Mouse (Mus musculus) forelimb bud, embryonic 11.5 days (tissue): ENCODE results near the gene Mmab.

Source experiments
- DNase-seq: peaks from one replicate; pipeline ENCODE4 v3.0.0-alpha.2; 2012; ENCODE audit warnings: low read depth, low spot score

The Mmab gene

DNA sequence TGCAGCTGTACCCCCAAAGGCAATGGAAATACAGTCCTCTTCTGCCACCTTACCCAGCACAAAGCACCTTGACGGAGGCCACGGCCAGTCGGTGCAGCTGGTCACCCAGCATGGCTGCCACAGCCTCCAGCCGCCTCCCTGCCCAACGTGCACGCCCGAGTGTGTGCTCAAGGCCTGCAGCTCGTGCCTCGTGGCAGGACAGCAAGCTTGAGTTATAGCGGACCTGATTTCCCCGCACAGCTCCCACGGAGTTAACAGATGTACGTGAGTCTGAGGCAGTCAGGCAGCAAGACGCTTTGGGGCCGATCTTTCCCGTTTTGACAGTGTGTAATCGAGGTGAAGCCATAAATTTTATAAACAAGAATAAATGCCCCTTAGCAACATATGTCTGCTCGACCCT lies 15.2 kb downstream of the Mmab start:
- DNase-seq, result no peak

DNA sequence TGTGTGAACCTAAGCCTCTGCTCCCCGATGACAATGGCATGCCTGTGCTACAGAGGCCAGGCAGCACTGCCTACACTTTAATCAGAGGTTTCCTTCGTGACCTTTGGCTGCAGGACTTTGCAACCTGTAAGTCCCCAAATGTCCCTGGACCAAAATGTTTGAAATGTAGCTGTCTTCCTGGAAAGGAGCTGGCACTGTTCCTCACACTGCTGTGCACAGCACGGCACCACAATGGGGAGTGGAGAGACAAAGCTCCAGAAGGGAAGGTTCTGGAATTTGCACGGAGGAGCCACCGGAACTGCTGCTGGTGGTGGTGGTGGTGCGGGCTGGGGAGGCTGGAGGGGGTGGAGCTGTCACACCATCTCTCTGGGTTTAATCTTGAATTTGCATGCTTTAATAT lies 17.1 kb downstream of the Mmab start:
- DNase-seq, result no peak

DNA sequence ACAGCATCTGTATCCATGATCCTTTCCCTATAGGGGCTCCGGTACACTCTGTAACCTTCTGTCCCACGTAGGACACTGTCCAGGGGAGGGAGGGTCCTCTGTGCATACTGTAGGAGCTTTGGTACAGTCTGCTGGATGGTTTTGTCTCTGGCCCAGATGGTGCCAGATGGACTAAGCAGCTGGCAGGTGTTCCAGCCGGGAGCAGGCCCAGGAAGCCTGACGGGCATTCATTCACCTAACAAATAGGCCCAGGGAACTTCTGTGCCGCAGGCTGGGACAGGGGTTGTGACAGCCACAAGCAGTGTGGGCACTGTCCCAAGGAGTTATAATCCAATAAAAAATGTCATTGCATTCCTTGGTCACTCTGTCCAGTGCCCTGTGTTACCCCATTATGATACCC lies 19.9 kb downstream of the Mmab start:
- DNase-seq, result no peak

DNA sequence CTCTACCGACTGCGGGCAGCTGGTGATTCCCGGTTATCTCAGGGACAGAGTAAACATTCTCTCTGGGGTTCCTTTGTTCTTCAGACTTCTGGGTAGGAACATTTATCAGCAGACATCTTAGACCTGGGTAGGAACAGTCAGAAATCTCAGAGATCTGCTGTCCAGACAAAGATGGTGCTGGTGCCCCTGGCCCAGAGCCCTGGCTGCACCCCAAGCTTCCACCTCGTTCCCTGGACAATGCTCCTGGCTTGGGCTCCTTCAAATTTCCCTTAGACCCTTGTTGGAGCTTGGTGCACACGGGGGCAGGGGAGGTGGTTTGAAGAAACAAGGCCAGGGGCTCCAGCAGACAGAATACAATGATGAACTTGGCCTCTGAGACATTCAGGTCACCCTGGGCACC lies 21.3 kb downstream of the Mmab start:
- DNase-seq, result no peak

DNA sequence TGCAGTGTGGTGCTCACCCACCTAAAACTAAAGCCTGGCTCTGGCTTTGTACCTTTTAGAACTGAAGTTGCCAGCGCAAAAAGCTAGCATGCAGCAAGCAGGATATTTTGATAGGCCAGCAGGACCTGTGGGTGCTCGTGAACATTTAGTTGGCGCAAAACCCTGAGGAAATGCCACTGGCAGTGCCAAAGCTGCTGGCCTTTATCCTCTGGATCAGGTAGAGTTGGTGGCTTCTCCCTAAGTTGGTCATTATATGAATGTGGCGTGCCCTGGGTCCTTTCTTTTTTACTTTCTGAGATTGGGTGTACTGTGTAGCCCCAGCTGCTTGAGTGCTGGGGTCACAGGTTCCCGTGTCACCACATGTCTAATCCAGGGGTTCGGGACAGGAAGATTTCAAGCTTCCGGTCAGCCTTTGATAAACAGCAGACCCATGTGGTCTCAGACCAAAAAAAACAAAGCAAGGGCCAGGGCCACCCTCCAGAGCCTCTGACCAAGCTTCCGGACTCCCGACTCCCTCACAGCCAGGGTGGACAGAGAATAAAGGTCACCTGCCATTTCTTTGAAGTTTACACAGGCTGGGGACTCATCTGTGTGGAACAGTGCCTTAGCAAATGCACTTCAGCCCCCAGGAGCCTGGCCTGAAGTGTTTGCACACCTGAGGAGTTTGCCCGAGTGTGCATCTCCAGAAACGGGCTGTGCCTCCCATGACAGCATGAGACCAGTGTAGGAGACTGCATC lies 22.1 kb downstream of the Mmab start:
- DNase-seq, result no peak

DNA sequence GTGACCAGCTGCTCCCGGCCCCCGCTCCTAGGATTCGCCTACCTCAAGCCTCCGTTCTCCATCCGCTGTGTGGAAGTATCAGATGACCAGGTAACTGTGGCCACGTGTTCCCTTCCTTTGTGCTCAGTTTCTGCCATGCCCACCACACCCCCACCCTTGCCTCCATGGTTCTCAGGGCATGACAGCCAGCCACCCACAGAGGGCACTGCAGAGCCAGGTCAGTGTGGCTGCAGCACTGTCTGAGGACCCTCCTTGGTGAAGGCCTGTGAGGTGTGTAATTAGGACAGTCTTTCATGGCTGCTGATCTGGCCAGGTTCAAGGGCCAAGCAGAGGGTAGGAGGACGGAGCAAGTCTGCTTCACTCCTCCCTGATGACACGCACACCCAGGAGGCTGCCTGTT lies 25.3 kb downstream of the Mmab start:
- no peak for DNase-seq

DNA sequence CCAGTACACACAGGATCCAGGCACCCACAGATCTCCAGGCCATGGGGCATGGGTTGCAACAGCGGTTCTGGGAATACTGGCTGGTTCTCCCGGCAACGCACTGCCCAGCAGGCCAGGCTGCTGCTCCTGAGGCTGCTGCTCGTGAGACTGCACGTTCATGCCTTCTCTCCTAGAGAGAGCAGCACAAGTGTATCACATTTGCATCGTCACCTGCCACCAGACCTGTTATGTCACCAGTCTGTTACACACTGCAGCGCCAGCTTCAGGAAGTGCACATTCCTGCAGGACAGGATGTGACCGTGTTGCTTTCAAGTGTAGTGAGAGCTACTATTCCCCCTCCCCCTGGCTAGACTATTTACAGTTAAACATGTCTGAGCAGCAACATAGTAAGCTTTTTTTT lies 27.0 kb downstream of the Mmab start:
- no peak for DNase-seq

DNA sequence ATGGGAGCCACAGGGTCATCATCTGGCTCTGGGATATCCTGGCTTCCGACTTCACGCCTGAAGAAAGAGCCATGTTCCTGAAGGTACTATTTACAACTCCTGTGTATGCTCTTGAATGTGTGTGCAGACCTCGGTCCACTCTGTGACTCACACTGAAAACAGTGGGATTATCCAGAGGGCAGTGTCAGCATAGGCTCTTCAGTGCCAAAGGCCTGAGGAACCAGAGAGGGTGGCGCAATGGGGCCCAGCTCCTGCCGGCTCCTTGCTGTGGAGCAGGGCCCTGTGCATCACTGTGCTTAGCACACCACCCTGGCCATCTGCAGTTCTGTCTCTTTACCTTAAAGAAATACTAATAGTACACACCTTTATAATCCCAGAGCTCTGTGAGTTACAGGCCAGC lies 28.3 kb downstream of the Mmab start:
- DNase-seq, result no peak

DNA sequence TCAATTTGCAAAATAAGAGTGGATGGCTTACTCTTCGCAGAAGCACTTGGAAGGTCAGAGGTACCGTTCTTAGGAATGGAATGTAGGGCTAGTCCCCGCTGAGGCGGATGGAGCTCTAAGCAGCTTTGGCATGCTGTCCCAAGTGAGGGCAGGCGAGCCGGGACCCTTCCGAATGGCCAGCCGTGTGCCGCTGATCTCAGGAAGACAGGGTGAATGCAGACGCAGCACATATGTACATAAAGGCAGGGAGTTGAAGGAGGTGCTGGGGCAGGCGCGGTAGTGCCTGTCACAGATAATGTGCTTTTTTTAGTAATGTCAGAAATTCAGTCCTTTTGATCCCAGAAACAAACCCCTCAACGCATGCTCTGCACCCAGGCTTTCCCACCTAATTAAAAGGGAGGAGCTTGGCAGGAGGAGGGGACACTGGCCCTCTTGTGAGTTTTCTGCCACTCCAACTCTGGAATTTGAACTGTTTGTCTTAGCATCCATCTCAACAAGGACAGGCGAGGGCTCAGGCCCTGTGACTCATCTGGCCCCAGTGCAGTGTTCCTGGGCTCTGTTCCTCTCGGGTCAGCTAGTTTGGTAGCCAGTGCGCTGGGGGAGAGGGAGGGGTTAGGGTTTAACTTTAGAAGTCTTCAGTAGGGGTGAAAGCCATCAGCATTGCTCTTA lies 30.7 kb downstream of the Mmab start:
- no peak for DNase-seq

DNA sequence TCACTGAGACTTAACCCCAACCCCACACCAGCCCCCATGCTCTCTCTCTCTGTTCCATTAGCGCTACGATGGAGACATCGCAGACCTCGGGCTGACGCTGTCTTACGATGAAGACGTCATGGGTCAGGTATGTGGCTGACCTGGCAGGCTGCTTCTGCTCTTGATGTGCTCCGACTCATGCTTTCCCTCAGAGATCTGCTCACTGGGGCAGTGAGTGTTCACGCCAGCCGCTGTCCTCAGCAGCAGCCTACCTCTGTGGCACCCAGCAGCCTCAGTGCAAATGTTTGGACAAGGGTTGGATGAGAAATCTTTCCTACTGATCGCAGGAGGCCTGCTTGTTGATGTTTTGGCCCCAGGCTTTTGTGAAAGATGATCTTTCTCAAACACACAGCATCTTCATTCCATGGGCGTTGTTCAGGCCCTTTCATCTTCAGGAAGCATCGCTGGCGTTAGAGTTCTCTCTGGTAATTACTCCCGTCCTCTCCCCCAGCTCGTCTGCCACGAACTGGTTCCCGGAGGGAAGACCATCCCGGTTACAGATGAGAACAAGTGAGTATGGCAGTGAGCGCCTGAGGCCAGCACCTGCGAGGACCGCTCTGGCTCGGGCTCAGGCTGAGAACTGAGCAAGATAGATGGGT lies 31.4 kb downstream of the Mmab start:
- DNase-seq, result no peak

DNA sequence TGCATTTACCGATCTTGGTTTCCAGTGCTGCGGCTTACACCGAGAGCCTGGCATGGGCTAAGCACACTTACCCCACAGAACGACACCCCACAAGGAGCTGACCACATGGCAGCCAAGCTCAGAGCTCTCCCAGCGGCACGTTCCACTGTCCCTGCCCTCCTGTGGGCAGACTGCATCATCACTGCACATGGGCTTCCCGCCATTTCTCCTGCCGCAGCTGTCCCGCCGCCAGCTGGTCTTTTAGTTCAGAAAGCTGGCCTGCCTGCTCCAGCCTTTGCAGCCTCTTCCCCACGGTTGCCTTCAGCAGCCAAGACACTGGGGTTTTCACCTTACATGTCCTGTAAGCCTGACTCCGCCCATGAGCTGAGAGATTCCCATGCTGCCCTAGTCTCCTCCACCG lies 33.4 kb downstream of the Mmab start:
- no peak for DNase-seq

DNA sequence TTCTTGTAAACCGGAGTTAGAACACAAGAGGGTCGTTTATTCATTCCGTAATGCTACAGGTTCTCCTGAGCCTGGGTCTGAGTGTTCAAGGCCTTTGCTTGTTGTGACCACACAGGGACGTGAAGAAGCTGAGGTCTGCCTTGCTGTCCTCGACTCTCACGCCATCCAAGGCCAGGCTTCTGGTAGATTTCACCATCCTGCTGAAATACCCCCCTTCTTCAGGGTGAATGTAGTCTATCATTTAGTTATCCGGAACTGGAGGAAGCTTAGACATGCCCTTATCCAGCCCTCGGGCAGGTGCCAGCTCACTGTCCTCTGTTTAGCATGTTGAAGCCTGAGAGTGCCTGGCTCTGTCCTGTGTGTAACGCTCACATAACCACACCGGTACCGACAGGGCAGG lies 35.0 kb downstream of the Mmab start:
- DNase-seq, result no peak

DNA sequence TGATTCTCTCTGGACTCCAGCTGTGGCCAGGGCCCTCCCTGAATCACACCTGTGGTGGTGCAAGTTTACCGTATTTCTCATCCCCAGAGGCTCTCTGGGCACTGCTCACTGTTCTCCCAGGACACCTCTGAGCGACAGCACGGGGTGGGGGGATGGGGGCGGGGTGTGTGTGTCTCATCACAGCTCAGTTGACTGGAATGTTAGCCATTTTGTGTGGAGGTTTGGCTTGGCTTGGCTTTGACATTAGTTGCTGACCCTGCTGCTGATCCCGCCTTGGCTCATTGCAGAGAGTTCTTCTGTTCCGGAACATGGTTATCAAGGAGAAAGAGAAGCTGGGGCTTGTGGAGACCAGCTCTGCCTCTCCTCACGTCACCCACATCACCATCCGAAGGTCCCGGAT lies 36.0 kb downstream of the Mmab start:
- no peak for DNase-seq

DNA sequence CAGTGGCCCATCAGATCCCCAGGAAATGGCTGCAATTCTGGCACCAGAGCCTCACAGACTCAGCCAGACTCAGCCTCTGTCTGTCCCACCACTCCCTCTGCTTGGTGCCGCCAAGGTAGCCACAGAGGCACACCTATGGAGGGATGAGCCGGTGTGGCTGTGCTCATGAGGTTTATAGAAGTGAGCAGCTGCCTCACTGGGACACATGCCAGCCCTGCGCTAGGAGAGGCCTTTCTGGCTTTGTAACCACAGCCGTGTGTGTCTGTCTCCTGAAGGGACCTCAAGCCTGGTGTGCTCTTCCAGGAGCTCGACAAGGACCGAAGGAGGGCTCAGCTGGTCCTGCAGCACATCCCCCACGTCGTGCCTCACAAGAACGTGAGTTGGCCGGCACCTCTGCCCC lies 36.6 kb downstream of the Mmab start:
- DNase-seq, result no peak

DNA sequence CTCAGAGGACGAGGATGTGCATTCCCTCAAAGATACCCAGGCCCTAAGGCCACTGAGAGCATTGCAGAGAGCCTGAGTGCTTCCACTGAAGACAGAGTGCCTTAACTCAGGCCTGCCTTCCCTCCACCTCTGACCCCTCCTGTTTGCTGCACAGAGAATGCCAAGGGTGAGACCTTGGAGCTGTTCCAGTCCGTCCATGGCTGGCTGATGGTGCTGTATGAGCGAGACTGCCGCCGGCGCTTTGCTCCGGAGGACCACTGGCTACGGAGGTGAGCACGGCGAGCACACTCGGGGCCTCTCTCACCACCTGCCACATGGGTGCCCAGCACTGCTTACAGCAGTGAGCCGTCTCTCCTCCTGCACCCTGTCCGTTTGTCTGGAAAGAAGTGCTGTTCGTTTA lies 37.3 kb downstream of the Mmab start:
- no peak for DNase-seq

DNA sequence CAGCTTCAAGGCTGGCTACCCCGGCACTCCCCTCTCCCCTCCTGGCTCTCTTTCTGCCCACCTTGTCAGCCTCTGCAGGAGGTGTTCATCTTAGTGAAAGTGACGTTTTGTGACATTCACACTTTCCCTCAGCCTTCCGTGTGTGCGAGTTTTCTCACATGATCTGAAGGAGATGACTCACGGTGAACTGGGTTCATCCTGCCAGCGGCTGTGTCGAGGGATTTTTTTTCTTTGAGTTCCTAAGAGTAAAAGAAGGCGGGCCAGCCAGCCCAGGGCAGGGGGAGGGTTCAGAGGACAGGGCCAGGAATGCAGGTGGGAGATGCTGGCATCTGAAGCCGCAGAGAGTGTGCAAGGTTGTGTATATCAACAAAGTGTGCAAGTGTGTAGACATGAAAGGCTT lies 50.7 kb downstream of the Mmab start:
- no peak for DNase-seq

DNA sequence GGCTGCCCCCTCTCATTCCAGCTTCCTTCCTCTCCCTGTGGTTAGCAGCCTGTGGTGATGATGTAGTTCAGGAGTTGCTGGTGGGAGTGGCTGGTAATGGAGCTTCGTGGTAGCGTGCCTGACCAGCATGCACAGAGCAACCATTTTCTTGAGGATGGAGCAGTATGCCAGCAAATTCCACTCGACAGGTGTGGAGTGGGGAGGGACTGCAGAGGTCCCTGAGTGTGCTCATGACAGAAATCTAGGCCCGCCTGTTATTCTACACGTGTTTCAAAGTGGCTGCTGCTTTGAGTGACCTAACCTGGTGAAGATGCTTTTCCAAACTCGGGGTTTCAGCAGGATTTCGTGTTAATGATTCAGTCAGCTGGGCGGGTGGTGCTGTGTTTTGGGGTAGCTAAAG lies 59.4 kb downstream of the Mmab start:
- DNase-seq, result no peak

DNA sequence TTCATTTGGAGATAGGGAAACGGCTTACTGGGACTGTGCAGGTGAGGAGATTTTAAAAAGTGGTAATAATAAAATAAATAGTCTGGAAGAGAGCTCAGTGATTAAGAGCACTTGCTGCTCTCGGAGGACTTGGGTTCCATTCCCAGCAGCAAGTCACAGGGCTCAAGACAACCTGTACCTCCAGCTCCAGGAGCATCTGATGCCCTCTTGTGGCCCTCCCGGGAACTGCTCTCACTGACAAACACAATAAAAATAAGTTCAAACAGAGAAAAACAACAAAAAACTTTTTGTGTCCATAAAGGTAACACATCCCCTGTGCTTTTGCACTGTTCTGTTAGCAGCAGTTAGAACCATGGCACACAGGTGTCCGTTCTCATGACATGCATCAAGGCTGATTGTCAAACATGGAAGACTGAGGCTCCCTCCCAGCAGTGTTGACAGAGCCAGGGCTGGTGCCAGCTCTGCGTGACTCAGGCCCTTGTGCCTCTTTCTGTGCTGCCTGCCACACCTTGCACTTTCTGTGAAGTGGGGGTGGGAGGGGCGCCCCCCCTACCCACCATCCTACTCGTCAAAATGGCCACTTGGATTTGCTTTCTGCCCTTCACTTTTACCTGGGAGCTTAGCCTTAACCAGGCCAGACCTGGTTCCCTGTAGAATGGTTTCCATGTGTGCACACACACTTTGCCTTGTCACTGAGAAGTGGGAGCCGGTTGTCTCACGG lies 60.5 kb downstream of the Mmab start:
- peak; percentile 35 for DNase-seq
